Mouse (Mus musculus) ovary, adult 2 months (tissue): Measurements from ENCODE around the gene Olfr140. TPM values are rescaled to one million over a fixed set of nuclear protein-coding genes. Genes with fewer than 3 reads are reported as not detected.

Experiments used
- polyA plus RNA-seq: library from polyadenylated mRNA; depleted of rRNA; stranded (reverse); fragments of >200 nt; gene quantifications from 2 replicates; pipeline ENCODE4 v1.2.3, GENCODE M21; 2012; rRNA removed

The Olfr140 gene
- polyA plus RNA-seq, result not detected in 2 replicates

DNA sequence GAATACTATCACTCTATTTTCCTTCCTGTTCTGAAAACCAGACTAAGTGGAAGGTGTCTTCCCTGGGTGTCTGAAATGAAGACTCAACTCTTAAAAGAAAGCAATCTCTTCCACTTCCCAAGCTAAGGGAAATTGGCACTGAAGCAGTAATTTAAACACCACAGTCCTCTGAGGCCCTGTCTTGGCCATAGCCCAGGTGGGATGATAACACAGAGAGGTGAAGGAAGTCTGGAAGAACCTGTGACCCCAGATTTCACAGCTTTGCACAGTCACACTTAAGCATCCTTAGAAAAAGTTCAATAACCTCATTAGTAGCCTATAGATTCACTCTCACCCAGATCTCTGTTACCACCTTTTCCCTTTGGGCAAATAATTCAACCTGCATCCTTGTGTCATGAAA, at the start of gene Olfr140:
Gene Olfr140, minus strand, starts transcription at position 101 of the 400 bp plus-strand sequence.

DNA sequence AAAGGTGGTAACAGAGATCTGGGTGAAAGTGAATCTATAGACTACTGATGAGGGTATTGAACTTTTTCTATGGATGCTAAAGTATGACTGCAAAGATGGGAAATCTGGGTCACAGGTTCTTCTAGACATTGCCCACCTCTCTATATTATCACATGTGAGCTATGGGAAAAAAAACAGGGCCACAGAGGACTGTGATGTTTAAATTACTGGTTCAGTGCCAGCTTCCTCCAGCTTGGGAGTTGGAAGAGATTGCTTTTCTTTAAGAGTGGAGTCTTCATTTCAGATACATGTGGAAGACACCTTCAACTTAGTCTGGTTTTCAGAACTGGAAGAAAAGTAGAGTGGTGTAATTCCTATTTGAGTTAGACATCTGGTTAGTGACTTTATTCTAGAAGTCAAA, 28.4 kb downstream of the Olfr140 start, which contains the start of gene Olfr1265:
Gene Olfr1265, plus strand, starts transcription at position 301 of the 400 bp plus-strand sequence.

DNA sequence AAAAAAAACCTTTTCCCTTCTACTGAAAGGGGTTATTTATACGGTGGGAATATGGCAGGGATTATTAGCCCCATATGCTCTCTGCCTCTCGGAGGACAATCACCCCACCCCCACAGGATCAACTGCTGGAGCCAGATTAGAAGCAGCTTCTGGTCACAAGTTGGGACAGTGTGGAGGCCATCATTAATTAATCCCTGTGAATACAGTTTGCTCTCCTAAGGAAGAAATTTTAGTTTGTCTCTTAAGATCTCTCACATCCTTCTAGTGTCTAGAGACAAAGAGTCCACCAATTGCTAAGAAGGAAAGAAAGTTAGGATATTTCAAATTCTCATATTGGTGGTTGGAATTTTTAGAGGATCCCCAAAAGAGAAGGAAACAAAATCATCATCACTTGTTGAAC, 37.9 kb downstream of the Olfr140 start, which contains the start of gene Olfr1264:
Gene Olfr1264, minus strand, starts transcription at position 101 of the 400 bp plus-strand sequence.

DNA sequence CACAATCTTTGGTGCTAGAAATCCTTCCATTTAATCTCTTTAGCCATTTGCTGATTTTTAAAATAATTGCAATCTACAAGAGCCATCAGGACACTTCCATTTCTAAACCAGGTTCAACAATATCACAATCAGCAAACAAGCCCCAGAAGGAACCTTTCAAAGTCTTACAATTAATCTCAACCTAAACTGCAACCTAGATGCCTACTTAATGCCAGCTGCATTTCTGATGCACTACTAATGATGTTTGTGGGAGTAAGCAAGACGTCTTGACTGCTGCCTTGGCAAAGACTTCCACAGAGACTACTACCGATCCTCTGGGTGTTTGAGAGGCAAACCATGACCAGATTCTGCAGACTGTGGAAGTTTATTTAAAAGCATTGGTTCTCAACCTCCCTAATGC, 51.6 kb downstream of the Olfr140 start, which contains the start of gene Olfr1263:
Gene Olfr1263, plus strand, starts transcription at position 301 of the 400 bp plus-strand sequence.

DNA sequence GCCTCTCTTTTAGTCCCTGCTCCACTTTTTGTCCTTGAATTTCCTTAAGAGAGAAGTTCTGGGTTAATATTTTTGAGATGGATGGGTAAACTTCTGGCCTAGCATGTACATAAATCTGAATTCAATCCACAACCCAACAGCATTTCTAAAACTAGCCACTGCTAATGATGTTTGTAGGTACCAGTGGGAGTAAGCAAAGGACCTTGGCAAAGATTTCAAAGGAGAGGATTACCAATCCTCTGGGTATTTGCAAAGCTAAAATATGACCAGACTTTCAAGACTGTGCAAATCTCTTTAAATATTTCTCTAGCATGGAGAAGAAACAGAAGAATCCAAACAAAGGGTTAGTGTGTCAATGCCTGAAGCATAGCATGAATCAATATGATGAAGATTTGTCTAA, 63.5 kb downstream of the Olfr140 start, which contains the start of gene Olfr1262:
Gene Olfr1262, plus strand, starts transcription at position 301 of the 400 bp plus-strand sequence.

Other genes with a start within 250 kb of the Olfr140 start
- gene Olfr1256, start 222.0 kb downstream of the Olfr140 start, polyA plus RNA-seq, result not detected in 2 replicates
- gene Olfr48, start 215.4 kb downstream of the Olfr140 start, polyA plus RNA-seq, result not detected in 2 replicates
- not detected in 2 replicates for gene Olfr1257, start 185.2 kb downstream of the Olfr140 start, polyA plus RNA-seq
- gene Olfr1258, start 136.3 kb downstream of the Olfr140 start, polyA plus RNA-seq, result not detected in 2 replicates
- not detected in 2 replicates for gene Olfr1259, start 114.9 kb downstream of the Olfr140 start, polyA plus RNA-seq
- gene Olfr1260, start 89.3 kb downstream of the Olfr140 start, polyA plus RNA-seq, result not detected in 2 replicates
- gene Olfr1261, start 72.4 kb downstream of the Olfr140 start, polyA plus RNA-seq, result not detected in 2 replicates
- not detected in 2 replicates for gene Olfr1262, start 63.4 kb downstream of the Olfr140 start, polyA plus RNA-seq
- gene Olfr1263, start 51.5 kb downstream of the Olfr140 start, polyA plus RNA-seq, result not detected in 2 replicates
- gene Olfr1264, start 38.0 kb downstream of the Olfr140 start, polyA plus RNA-seq, result not detected in 2 replicates
- gene Olfr1265, start 28.3 kb downstream of the Olfr140 start, polyA plus RNA-seq, result not detected in 2 replicates
- not detected in 2 replicates for gene Olfr1269, start 57.8 kb upstream of the Olfr140 start, polyA plus RNA-seq
- gene Olfr32, start 78.7 kb upstream of the Olfr140 start, polyA plus RNA-seq, result not detected in 2 replicates
- gene Olfr1270, start 89.5 kb upstream of the Olfr140 start, polyA plus RNA-seq, result not detected in 2 replicates
- not detected in 2 replicates for gene Olfr1506, start 160.9 kb upstream of the Olfr140 start, polyA plus RNA-seq
- gene Olfr142, start 194.0 kb upstream of the Olfr140 start, polyA plus RNA-seq, result not detected in 2 replicates
- not detected in 2 replicates for gene Olfr1271, start 207.4 kb upstream of the Olfr140 start, polyA plus RNA-seq
- gene Olfr1272, start 229.2 kb upstream of the Olfr140 start, polyA plus RNA-seq, result not detected in 2 replicates